In the genomic region with DNA sequence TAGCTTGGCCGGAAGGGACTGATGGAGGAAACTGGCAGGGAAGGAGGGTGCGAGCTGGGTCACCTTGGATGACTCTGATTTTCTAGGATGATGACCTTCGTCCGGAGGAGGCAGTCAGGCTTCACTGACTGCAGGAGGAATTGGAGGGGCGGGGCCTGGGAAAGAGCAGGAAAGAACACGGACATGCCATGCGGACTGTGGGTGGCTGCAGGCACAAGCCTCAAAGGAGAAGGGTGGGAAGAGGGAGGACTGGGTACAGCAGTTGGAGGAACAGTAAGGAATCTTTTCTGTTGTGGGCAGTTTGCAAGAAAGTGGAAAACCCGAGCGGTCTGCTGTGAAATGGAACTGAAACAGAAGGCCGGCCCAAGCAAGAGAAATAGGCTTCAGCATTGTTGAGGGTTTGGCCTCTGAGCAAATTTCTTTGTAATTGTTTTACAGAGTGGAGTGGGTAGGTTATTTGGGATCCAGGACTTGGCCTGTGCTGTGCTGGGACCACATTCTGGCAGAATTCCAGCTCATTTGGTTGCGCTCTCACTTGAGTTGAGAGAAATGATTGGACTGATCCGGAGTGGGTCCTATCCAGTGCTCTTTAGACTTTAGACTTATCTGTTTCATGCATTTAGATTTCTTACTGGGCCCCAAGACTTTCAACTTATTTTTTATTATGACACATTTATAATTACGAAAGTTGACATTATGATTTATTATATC, we compare ENCODE assay signal across 12 mouse cellular contexts. TPM values are rescaled to one million over a fixed set of nuclear protein-coding genes. Genes with fewer than 3 reads are reported as not detected.
DNase-seq lines count a peak whose midpoint lies in the region; ATAC-seq and TF ChIP-seq lines count a peak whose summit lies in the region.
"Had no signal": no experiment of that assay in that cellular context is flagged by ENCODE, and none has a peak within 500 bp of the region (broad histone marks: within the 10 kb centered on the region; RNA-seq: fewer than 3 reads in every experiment).

No protein-coding gene starts in this region.

- DNase-seq in forebrain, embryonic 14.5 days (ENCODE audit: low spot score) = peak; percentile 41
- DNase-seq in forebrain, embryonic 11.5 days (ENCODE audit: low spot score) = no peak
- DNase-seq in ovary, postnatal 36 days (ENCODE audit: low spot score) = peak; percentile 31
- no peak for DNase-seq in ovary, postnatal 14 days (ENCODE audit: low spot score)
- peak; percentile 86 for DNase-seq in kidney, adult 8-10 months
- peak; percentile 20 to 60 for DNase-seq in right cerebral cortex, postnatal 36 days (ENCODE audit: low spot score in 2 of 2)
- DNase-seq in heart, adult 8-10 months (ENCODE audit: low spot score) = no peak
- DNase-seq in liver, postnatal 0 days = no peak
- DNase-seq: cerebellum, adult 2 months had no signal

- ATAC-seq in forebrain, embryonic 14.5 days = peak; percentile 58; the same call in 1 of the 2 replicates
- no peak for ATAC-seq in forebrain, embryonic 11.5 days (replicated peaks; ENCODE audit: low FRiP score)
- ATAC-seq in liver, postnatal 0 days = no peak
- ATAC-seq: hindbrain, embryonic 16.5 days had no signal

- no peaks in the 10 kb centered on the region for H3K9me3 ChIP-seq in forebrain, embryonic 14.5 days (replicated peaks; ENCODE audit: control insufficient read depth, low read length)
- H3K9me3 ChIP-seq in forebrain, embryonic 11.5 days (ENCODE audit: control insufficient read depth, low read length) = no peaks in the 10 kb centered on the region
- H3K9me3 ChIP-seq in liver, postnatal 0 days (ENCODE audit: low read length) = no peaks in the 10 kb centered on the region
- H3K9me3 ChIP-seq: heart, embryonic 13.5 days; megakaryocyte, embryonic 14.5 days had no signal

- no peak overlapping the region for H3K27ac ChIP-seq in forebrain, embryonic 14.5 days (ENCODE audit: low read depth, low read length)
- no peak overlapping the region for H3K27ac ChIP-seq in forebrain, embryonic 11.5 days (ENCODE audit: low read depth, low read length)
- H3K27ac ChIP-seq in liver, postnatal 0 days (ENCODE audit: low read depth) = no peak overlapping the region
- H3K27ac ChIP-seq: heart, embryonic 13.5 days had no signal

- no peaks in the 10 kb centered on the region for H3K36me3 ChIP-seq in forebrain, embryonic 14.5 days (ENCODE audit: control insufficient read depth, insufficient read depth, low read length)
- no peaks in the 10 kb centered on the region for H3K36me3 ChIP-seq in forebrain, embryonic 11.5 days (ENCODE audit: control insufficient read depth, insufficient read depth, low read length)
- H3K36me3 ChIP-seq in liver, postnatal 0 days (replicated peaks; ENCODE audit: insufficient read depth, low read length) = no peaks in the 10 kb centered on the region
- H3K36me3 ChIP-seq: heart, embryonic 13.5 days had no signal

- H3K4me1 ChIP-seq in forebrain, embryonic 14.5 days (ENCODE audit: control insufficient read depth, insufficient read depth, low read length) = no peaks in the 10 kb centered on the region
- no peaks in the 10 kb centered on the region for H3K4me1 ChIP-seq in forebrain, embryonic 11.5 days (replicated peaks; ENCODE audit: control insufficient read depth, insufficient read depth, low read length)
- H3K4me1 ChIP-seq in liver, postnatal 0 days (ENCODE audit: insufficient read depth) = no peaks in the 10 kb centered on the region
- H3K4me1 ChIP-seq: heart, embryonic 13.5 days; megakaryocyte, embryonic 14.5 days had no signal

- no peaks in the 10 kb centered on the region for H3K27me3 ChIP-seq in forebrain, embryonic 14.5 days (replicated peaks; ENCODE audit: control insufficient read depth, insufficient read depth, low read length)
- no peaks in the 10 kb centered on the region for H3K27me3 ChIP-seq in forebrain, embryonic 11.5 days (ENCODE audit: control insufficient read depth, insufficient read depth, low read length)
- H3K27me3 ChIP-seq in liver, postnatal 0 days (ENCODE audit: insufficient read depth, low read length) = no peaks in the 10 kb centered on the region
- H3K27me3 ChIP-seq: heart, embryonic 13.5 days had no signal

- 75% methylated on average over 13 of the region's 13 CpGs for WGBS in forebrain, embryonic 14.5 days
- WGBS in forebrain, embryonic 11.5 days = 83% methylated on average over 13 of the region's 13 CpGs
- WGBS in liver, postnatal 0 days (ENCODE audit: insufficient replicate concordance) = 70% methylated on average over 13 of the region's 13 CpGs

- no peak overlapping the region for H3K4me3 ChIP-seq in forebrain, embryonic 14.5 days (ENCODE audit: low read depth, low read length)
- H3K4me3 ChIP-seq in forebrain, embryonic 11.5 days (ENCODE audit: low read depth, low read length) = no peak overlapping the region
- no peak overlapping the region for H3K4me3 ChIP-seq in liver, postnatal 0 days (ENCODE audit: low read depth, low read length)
- H3K4me3 ChIP-seq: heart, embryonic 13.5 days; megakaryocyte, embryonic 14.5 days had no signal

- no peak for TF ChIP-seq CTCF in liver, postnatal 0 days (IDR thresholded peaks at IDR 0.05; ENCODE audit: low read depth)

- H3K9ac ChIP-seq in forebrain, embryonic 14.5 days (ENCODE audit: low read length) = no peak overlapping the region
- H3K9ac ChIP-seq in forebrain, embryonic 11.5 days (ENCODE audit: low read length) = no peak overlapping the region
- no peak overlapping the region for H3K9ac ChIP-seq in liver, postnatal 0 days (replicated peaks)
- H3K9ac ChIP-seq: heart, embryonic 13.5 days had no signal

- H3K4me2 ChIP-seq in forebrain, embryonic 14.5 days (ENCODE audit: low read length) = no peak overlapping the region
- H3K4me2 ChIP-seq in forebrain, embryonic 11.5 days (ENCODE audit: low read depth, low read length, severe bottlenecking) = no peak overlapping the region
- no peak overlapping the region for H3K4me2 ChIP-seq in liver, postnatal 0 days (ENCODE audit: low read depth, low read length)
- H3K4me2 ChIP-seq: heart, embryonic 13.5 days had no signal

- TF ChIP-seq EP300 in liver, postnatal 0 days (IDR thresholded peaks at IDR 0.05; ENCODE audit: low read depth) = no peak

RNA-seq across cellular contexts. Expression of gene Bhmt, which starts 30.7 kb away (rescaled TPM):
- 0.11 and 0.18 TPM in 2 replicates for polyA plus RNA-seq in forebrain, embryonic 14.5 days (2014; fragmentation: Nextera tagmentation; extraction: Ambion mirVana)
- not detected in 2 replicates for polyA plus RNA-seq in forebrain, embryonic 11.5 days (2014; fragmentation: Nextera tagmentation; extraction: Ambion mirVana)
- total RNA-seq in heart, adult 8-10 months (2022) = not detected
- polyA plus RNA-seq in liver, postnatal 0 days (2015; fragmentation: Nextera tagmentation; extraction: Ambion mirVana) = 2,026 and 2,087 TPM in 2 replicates
- polyA plus RNA-seq: cerebellum, adult 2 months had no signal

Comparison
In these comparisons a context has a peak if more than half of its experiments do, and no peak if none do; other contexts are left out.
1. DNase-seq: peak in forebrain, embryonic 14.5 days (single experiment), ovary, postnatal 36 days (single experiment), kidney, adult 8-10 months (2 of 2) and right cerebral cortex, postnatal 36 days (2 of 2); none in forebrain, embryonic 11.5 days (single experiment), ovary, postnatal 14 days (single experiment), heart, adult 8-10 months (single experiment) and liver, postnatal 0 days (single experiment).
2. RNA of gene Bhmt, which starts 30.7 kb away (polyA plus RNA-seq): 2,026 to 2,087 TPM in liver, postnatal 0 days; 0.11 to 0.18 TPM in forebrain, embryonic 14.5 days and not detected in forebrain, embryonic 11.5 days; every median in the first group is over 1,000 times any median in the second.